Mouse (Mus musculus): ENCODE results near the gene Vsnl1. TPM values are rescaled to one million over a fixed set of nuclear protein-coding genes. Genes with fewer than 3 reads are reported as not detected.

Gene Vsnl1
- 8.3 and 8.6 TPM in 2 replicates for polyA plus RNA-seq (2015; fragmentation: Nextera tagmentation; extraction: Ambion mirVana)

DNA sequence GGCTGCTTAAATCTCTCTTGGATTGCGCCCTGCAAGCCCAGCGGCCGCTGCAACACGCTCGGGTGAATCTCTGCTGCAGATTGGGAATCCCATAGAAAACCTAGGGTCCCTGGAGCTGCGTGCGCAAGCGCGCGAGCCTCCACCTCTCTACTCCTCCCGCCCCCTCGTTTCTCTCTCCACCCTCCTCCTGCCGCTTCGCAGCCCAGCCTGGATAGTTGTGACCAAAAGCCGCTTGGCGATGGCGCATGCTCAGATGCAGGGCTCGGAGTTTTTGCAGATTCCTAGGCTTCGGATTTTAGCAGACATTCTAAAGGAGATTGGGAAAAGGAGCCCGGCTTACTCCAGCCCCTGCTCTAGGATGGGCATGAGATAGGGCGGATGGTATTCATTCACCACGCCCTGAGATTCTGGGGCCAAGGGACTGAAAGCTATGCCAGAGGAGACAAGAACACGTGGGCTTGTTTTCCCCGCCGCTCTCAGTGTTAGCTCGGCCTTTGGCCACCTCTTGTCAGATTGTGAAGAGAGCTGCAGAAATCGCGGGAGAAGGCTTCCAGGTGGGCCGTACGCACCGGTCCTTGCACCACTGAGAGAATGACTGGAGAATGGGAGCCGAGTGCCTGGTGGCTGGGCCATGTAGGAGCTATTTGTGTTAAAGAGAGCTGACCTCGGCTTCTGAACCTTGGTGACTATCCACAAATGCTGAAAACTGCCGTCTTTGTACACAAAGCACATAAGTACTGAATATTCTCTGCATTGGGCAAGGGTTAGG is at the start of gene Vsnl1:
TSS of gene Vsnl1 (minus strand) at position 117 of the 769 bp plus-strand sequence.
- WGBS: 3% methylated on average over 34 of the region's 34 CpGs
- no peak within 1 kb of the TSS for H3K9ac ChIP-seq (replicated peaks; ENCODE audit: low read depth)
- DNase-seq (ENCODE audit: low spot score): peak; percentile 74
- H3K4me1 ChIP-seq (ENCODE audit: insufficient read depth, low read depth, low read length): peaks cover 5% of the 10 kb centered on the region; the same call in 1 of the 2 replicates
- no peaks in the 10 kb centered on the region for H3K9me3 ChIP-seq (ENCODE audit: low read length)
- H3K4me3 ChIP-seq (ENCODE audit: low read depth, low read length): peak within 1 kb of the TSS; percentile 22
- H3K4me2 ChIP-seq (replicated peaks; ENCODE audit: low read depth, low read length): peak within 1 kb of the TSS; percentile 59
- no peaks in the 10 kb centered on the region for H3K36me3 ChIP-seq (ENCODE audit: insufficient read depth, low read length)
- H3K27me3 ChIP-seq (replicated peaks; ENCODE audit: insufficient read depth, low read length): 0 out of 2 replicates have a peak, but pooled peaks cover 5% of the 10 kb centered on the region
- peak; percentile 84 for ATAC-seq
- no peak within 1 kb of the TSS for H3K27ac ChIP-seq (ENCODE audit: low read length)
- TF ChIP-seq CTCF (IDR thresholded peaks at IDR 0.05) (no peak), EP300 (IDR thresholded peaks at IDR 0.05) (no peak)

DNA sequence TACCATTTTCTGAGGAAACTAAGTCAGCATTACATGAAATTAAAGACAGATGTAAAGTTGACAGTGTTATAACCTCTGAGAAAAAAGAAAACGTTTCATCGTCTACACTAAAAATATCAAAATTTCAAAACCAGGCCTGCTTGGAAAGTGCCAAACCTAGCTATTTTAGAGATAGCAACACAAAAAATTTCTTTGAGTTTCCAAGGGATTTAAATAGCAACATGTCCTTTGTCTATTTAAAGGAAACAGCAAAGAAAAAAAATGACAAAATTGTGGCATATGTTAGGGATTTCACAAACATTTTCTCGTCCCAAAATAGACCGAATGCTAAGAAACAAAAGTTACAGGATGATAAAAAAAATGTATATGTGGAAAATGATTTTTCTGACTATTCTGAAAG is 20.2 kb upstream of the Vsnl1 start:
- no peaks in the 10 kb centered on the region for H3K27me3 ChIP-seq (replicated peaks; ENCODE audit: insufficient read depth, low read length)
- ATAC-seq: no peak
- peak overlapping the region; percentile 74; the same call in 1 of the 2 replicates for H3K4me2 ChIP-seq (replicated peaks; ENCODE audit: low read depth, low read length)
- H3K4me3 ChIP-seq (ENCODE audit: low read depth, low read length): no peak overlapping the region
- no peak overlapping the region for H3K27ac ChIP-seq (ENCODE audit: low read length)
- no peaks in the 10 kb centered on the region for H3K36me3 ChIP-seq (ENCODE audit: insufficient read depth, low read length)
- no peak for DNase-seq (ENCODE audit: low spot score)
- no peak overlapping the region; the same call in 1 of the 2 replicates for H3K9ac ChIP-seq (replicated peaks; ENCODE audit: low read depth)
- H3K9me3 ChIP-seq (ENCODE audit: low read length): no peaks in the 10 kb centered on the region
- TF ChIP-seq CTCF (IDR thresholded peaks at IDR 0.05) (no peak), EP300 (IDR thresholded peaks at IDR 0.05) (no peak)
- 52% methylated on average over 4 of the region's 4 CpGs for WGBS
- H3K4me1 ChIP-seq (ENCODE audit: insufficient read depth, low read depth, low read length): peaks cover 5% of the 10 kb centered on the region; the same call in 1 of the 2 replicates

DNA sequence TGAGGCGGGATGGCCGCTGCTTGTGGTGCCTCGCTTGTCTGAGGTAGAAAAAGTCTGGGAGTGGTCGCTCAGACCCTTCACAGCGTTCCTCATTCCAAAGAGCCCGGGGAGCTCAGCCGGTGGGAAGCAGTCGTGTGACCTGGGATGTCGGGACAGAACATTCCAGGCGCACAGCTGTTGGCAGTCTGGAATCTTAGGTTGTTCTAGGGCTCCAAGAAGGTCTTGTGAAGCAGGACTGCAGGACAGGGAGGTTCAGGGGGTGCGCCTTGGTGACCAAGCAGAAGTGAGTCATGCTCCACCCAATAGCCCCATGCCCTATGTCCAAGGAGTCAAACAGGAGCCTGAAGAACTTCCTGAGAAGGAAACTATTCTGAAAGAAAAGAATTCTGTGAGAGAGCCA is 19.8 kb upstream of the Vsnl1 start:
- TF ChIP-seq EP300 (IDR thresholded peaks at IDR 0.05): no peak
- TF ChIP-seq CTCF (IDR thresholded peaks at IDR 0.05): no peak
- DNase-seq (ENCODE audit: low spot score): peak; percentile 12
- H3K4me3 ChIP-seq (ENCODE audit: low read depth, low read length): peak overlapping the region; percentile 37
- H3K27me3 ChIP-seq (replicated peaks; ENCODE audit: insufficient read depth, low read length): no peaks in the 10 kb centered on the region
- WGBS: 4% methylated on average over 11 of the region's 11 CpGs
- H3K9ac ChIP-seq (replicated peaks; ENCODE audit: low read depth): no peak overlapping the region; the same call in 1 of the 2 replicates
- peaks cover 5% of the 10 kb centered on the region; the same call in 1 of the 2 replicates for H3K4me1 ChIP-seq (ENCODE audit: insufficient read depth, low read depth, low read length)
- H3K27ac ChIP-seq (ENCODE audit: low read length): no peak overlapping the region
- H3K36me3 ChIP-seq (ENCODE audit: insufficient read depth, low read length): no peaks in the 10 kb centered on the region
- H3K9me3 ChIP-seq (ENCODE audit: low read length): no peaks in the 10 kb centered on the region
- peak overlapping the region; percentile 74 for H3K4me2 ChIP-seq (replicated peaks; ENCODE audit: low read depth, low read length)
- ATAC-seq: peak; percentile 58

DNA sequence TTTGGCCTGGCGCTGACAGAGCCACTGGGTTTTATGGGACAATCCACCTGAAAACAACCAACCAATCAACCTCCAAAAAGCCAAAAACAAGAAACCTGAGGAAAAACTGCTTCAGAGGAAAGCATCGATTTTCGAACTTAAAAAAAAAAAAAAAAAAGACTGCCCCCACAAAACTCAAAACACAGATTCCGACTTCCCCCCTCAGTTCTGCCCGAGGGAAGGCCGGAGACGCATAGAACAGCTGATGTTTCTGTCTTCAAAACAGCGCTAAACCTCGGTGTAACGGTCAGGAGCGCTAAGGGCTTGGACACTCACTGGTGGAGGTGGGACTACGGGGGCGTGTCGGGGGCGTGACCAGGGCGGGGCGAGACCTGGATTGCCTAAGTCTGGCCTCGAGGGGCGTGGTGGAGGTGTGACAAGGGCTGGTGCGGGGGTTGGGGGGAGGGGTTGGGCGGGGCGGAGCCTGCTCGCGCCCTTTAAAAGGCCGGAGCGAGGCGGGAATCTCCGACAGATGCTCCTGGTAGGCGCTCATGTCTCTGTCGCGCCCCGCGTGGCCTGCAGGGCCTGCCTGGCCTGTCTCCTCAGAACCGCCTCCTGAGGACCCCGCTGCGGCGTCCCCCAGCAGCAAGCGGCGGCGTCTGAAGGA is 19.3 kb upstream of the Vsnl1 start, which contains the start of gene Rad51ap2:
TSS of gene Rad51ap2 (plus strand) at position 531 of the 646 bp plus-strand sequence.
- Histone ChIP-seq H3K27ac (ENCODE audit: low read length) (no peak within 1 kb of the TSS), H3K36me3 (ENCODE audit: insufficient read depth, low read length) (no peaks in the 10 kb centered on the region), H3K27me3 (replicated peaks; ENCODE audit: insufficient read depth, low read length) (no peaks in the 10 kb centered on the region), H3K4me3 (ENCODE audit: low read depth, low read length) (peak within 1 kb of the TSS; percentile 37), H3K9ac (replicated peaks; ENCODE audit: low read depth) (no peak within 1 kb of the TSS; the same call in 1 of the 2 replicates), H3K4me2 (replicated peaks; ENCODE audit: low read depth, low read length) (peak within 1 kb of the TSS; percentile 74), H3K9me3 (ENCODE audit: low read length) (no peaks in the 10 kb centered on the region), H3K4me1 (ENCODE audit: insufficient read depth, low read depth, low read length) (peaks cover 5% of the 10 kb centered on the region; the same call in 1 of the 2 replicates)
- ATAC-seq (peak; percentile 99), DNase-seq (ENCODE audit: low spot score) (peak; percentile 79)
- TF ChIP-seq CTCF (IDR thresholded peaks at IDR 0.05) (0 out of 2 replicates have a peak, but pooled peaks have one; percentile 15), EP300 (IDR thresholded peaks at IDR 0.05) (no peak)
- 3% methylated on average over 39 of the region's 40 CpGs for WGBS

DNA sequence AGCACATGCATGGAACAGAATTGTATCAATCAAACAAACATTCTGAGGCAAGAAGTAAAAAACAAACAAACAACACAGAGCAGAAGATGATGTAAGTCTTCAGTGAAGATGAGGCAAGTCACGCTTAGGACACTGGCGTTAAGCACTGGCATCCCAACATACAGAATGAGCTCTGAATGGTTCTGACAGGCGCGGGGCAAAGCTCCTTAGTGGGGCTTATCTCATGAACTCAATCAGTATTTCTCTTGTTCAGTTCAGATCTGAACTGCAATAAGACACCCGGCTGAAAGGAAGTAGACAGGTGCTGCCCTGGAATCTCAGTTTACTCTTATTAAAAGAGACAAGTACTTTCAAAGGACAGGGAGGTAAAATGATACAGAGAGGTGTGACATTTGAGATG is 17.7 kb upstream of the Vsnl1 start:
- 61% methylated on average over 5 of the region's 5 CpGs for WGBS
- no peak for TF ChIP-seq EP300 (IDR thresholded peaks at IDR 0.05)
- TF ChIP-seq CTCF (IDR thresholded peaks at IDR 0.05): no peak
- ATAC-seq: no peak

DNA sequence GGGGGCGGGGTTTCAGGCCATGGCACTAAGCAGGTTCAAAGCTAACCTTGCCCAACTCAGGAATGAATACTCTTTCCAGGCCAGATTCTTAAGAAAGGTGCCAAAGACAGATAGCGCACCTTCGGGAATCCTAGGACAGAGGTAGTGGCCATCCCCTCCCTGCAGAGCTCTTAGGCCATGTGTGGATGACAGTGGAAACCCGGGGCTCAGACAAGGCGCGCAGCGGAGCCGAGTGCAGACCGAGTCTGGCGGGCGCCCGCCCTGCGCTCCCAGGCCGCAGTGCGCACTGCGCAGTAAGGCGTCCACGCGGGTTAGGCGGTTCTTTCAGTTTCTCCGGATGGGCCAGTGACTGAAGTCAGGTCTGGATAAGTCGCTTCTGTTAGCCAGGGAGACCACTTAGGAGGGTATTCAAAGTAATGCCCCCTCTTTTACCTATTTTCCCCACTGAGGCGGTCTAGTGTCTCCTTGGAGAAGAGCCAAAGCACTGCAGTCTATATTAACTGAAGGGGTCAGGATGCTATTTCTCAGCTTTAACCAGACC is 1.6 kb upstream of the Vsnl1 start:
- Histone ChIP-seq H3K9ac (replicated peaks; ENCODE audit: low read depth) (no peak overlapping the region), H3K36me3 (ENCODE audit: insufficient read depth, low read length) (no peaks in the 10 kb centered on the region), H3K27me3 (replicated peaks; ENCODE audit: insufficient read depth, low read length) (0 out of 2 replicates have a peak, but pooled peaks cover 5% of the 10 kb centered on the region), H3K4me3 (ENCODE audit: low read depth, low read length) (no peak overlapping the region), H3K27ac (ENCODE audit: low read length) (no peak overlapping the region), H3K4me1 (ENCODE audit: insufficient read depth, low read depth, low read length) (peaks cover 5% of the 10 kb centered on the region; the same call in 1 of the 2 replicates), H3K4me2 (replicated peaks; ENCODE audit: low read depth, low read length) (peak overlapping the region; percentile 59), H3K9me3 (ENCODE audit: low read length) (no peaks in the 10 kb centered on the region)
- no peak for TF ChIP-seq EP300 (IDR thresholded peaks at IDR 0.05)
- TF ChIP-seq CTCF (IDR thresholded peaks at IDR 0.05): no peak
- no peak for ATAC-seq
- no peak for DNase-seq (ENCODE audit: low spot score)
- 32% methylated on average over 23 of the region's 23 CpGs for WGBS

More for the DNA sequence above, 17.7 kb upstream of the Vsnl1 start:
- Histone ChIP-seq H3K27ac (ENCODE audit: low read length) (no peak overlapping the region), H3K4me1 (ENCODE audit: insufficient read depth, low read depth, low read length) (peaks cover 5% of the 10 kb centered on the region; the same call in 1 of the 2 replicates), H3K4me2 (replicated peaks; ENCODE audit: low read depth, low read length) (no peak overlapping the region), H3K27me3 (replicated peaks; ENCODE audit: insufficient read depth, low read length) (no peaks in the 10 kb centered on the region), H3K36me3 (ENCODE audit: insufficient read depth, low read length) (no peaks in the 10 kb centered on the region), H3K9ac (replicated peaks; ENCODE audit: low read depth) (no peak overlapping the region), H3K9me3 (ENCODE audit: low read length) (no peaks in the 10 kb centered on the region), H3K4me3 (ENCODE audit: low read depth, low read length) (no peak overlapping the region)
- no peak for DNase-seq (ENCODE audit: low spot score)
